Mouse (Mus musculus) spleen, adult 12 weeks (tissue): ENCODE measurements around the gene Ifi27l2a.
"Not testable (repeated sequence)": the region's sequence is repeated elsewhere in the genome, so short reads cannot be mapped to it uniquely, and the experiment has no call there.

Experiments
- DNase-seq: peaks from one replicate; pipeline ENCODE4 v3.0.0; 2022; ENCODE audit warnings: low spot score

The Ifi27l2a gene

DNA sequence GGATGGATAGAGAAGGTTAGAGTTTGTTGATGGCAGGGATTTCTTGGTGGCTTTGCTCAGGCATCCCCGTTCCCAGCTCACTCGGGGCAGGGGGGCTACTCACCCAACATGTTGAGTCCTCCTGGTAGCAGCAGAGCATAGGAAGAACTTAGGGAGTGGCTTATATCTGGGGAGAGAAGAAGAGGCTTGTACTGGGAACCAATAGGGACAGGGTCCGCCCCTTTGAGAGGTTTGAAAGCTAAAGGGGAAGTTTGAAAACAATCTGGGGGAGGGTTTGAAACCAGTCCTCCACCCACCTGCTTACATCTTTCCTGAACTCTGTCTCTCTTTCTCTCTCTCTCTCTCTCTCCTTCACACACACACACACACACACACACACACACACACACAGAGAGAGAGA lies at the start of gene Ifi27l2a:
Gene Ifi27l2a (minus strand): TSS at position 157 of the 400 bp plus-strand sequence.
- DNase-seq = no peak

DNA sequence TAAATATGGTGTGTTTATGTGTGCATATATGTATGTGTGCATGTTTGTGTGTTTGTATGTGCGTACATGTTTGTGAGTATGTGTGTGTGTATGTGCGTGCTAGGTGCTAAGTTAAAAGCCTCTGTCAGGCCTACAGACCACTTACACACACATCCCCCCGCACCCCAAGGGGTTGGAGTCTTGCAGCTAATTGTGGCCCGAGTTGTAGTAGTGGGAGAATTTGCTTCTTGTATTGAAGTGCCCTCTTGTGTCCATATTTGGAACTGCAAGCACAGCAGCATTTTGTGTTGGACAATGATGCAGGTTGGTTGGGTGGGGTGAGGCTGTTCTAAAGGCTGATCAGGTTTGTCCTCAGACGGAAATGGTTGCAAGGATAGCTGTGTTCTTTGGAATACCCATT lies 49.3 kb upstream of the Ifi27l2a start:
- DNase-seq = peak; percentile 44

DNA sequence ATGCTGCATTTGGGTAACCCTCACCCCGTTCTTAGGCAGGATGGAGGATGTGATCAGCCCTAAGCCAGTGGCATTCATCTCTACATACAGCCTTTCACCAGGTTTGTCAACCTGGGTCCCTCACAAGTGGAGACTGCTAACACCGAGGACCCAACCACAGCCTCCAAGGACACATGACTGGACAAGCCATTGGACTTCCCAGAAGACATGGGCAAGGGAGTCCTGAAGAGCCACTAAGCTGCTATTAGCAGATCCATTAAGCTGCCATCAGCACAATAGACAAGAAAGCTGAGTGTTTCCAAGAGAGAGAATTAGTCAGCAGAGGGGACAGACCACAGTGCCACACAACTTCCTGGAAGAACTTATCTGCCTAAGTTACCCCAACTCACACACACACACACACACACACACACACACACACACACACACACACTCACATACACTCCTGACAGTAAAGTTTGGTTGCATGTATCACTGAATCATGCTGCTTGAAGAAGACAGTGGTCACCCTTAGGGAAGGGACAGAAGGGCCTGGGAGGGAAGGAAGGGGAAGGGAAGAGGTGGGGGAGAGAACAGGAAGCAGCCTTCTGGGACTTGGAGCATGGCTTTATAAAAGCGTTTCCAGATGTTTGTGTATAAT lies 47.7 kb upstream of the Ifi27l2a start:
- DNase-seq = no peak

DNA sequence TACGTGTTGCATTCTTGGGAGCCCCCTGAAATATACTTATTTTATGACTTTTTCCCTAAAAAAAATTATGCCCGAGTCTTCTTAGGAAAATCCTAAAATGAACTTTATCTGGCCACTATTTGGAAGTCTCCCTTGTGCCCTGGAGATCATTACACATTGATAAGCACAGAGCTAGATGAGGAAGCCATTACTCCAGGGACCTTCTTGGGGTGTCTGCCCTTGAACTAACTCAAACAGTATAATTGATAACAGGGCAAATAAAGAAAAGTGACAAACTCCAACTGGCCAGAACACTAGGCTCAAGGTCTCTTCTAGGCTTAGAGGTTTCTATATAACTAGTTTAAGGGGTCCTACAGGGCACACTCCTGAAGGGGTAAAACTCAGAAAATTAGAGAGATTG lies 44.3 kb upstream of the Ifi27l2a start:
- no peak for DNase-seq

DNA sequence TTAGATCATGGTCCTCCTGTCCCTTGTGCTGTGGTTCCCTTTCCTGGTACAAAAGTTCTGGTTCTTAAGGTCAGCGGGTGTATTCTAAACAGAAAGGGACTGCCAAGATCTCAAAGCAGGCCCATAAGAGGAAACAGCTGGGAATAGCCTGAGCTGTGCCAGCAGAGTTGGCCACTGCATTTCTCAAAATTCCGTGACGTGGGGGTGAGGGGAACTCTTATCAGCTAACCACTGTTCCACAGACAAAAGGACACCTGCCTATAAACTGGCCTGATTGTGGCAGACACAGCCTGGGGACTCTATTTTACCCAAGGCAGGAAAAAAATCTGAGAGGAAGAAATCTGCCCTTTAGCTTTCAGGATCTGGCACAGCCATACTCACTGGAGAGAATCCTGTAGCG lies 43.8 kb upstream of the Ifi27l2a start:
- DNase-seq = no peak

DNA sequence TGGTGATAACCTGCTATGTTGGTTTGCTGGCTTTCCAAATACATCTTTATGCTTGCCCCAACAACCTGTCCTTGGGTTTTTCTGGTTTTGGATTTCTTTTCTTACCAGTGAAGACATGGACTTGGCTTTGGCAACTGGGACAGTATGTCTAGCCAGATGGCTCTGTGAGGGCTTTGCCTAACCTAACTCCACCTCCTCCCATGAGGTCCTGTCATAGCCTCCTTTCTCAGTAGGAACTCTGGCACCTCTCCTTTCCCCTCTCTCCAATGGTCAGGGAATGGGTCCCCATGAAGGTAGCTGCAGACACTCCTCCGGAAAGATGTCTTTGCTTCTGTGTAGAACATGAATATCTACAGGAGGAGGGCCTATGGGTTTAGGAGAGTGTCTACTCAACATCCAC lies 43.2 kb upstream of the Ifi27l2a start:
- no peak for DNase-seq

DNA sequence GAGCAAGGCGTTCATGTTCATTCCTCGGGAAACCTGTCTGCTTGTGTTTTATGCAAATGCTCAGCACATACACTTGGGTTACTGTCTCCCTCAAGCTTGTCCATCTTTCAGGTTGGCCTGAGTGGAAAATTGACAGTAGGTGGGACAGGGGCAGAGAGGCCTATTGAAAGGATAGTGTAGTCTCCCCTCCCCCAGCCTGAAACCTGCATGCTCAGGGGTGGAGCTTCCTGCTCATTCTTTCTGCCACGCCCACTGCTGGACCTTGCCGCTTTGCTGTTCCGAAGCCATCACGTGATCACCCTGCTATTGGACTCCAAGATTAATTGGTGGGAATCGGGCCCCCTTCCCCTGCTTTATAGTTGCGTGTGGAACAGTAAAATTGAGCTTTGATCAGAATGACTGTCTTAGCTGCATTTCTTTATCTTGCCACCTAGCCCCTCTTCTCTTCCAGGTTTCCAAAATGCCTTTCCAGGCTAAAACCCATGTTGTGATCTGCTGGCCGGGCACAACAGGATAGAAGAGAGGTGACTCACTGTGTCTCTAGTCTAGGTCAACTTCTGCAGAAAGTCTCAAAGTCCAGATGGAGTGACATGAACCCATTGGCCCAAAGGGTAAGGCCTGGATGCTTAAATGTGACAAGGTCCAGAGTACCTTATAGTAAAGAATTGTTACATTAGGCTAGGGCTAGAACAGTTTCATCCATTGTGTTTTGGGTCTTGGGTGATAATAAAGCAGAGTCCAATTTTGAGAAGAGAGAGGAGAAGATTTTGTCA lies 40.9 kb upstream of the Ifi27l2a start:
- DNase-seq = not testable (repeated sequence)

DNA sequence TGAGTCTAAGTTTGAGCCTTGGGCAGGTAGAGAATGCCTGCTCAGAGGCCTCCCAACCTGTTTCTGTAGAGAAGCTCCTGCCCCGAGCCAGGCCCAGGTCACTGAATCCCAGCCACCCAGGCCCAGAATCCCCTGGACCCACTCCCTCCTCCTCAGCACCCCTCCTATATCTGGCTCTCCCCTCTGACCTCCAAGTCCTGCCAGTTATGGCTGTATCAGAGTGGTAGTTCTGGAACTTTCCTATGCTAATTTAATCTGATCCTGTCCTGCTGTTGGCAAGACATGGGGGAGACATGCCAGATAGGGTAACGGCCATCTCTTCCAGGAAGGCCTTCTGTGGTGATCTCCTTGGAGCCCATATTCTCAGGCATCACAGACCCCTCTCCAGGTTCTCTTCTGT lies 39.3 kb upstream of the Ifi27l2a start:
- DNase-seq = no peak

DNA sequence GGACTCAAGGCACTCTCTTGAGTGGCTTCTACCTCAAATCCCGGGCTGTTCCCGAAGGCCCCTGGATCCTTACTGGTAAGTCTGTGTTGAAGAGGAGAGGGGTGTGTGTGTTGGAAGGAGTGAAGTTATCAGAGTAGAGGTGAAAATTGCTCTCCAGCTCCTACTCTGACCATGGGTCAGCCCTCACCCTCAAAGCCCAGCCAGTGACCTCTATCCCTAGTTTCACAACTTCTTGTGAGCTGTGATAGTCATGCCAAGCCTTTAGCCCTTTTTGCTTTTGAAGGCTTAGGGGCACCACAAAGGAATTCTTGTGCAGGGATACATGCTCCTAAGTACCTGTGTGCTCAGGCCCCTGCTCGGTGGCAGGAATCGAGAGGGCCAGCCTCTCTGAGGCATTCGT lies 38.2 kb upstream of the Ifi27l2a start:
- DNase-seq = no peak

DNA sequence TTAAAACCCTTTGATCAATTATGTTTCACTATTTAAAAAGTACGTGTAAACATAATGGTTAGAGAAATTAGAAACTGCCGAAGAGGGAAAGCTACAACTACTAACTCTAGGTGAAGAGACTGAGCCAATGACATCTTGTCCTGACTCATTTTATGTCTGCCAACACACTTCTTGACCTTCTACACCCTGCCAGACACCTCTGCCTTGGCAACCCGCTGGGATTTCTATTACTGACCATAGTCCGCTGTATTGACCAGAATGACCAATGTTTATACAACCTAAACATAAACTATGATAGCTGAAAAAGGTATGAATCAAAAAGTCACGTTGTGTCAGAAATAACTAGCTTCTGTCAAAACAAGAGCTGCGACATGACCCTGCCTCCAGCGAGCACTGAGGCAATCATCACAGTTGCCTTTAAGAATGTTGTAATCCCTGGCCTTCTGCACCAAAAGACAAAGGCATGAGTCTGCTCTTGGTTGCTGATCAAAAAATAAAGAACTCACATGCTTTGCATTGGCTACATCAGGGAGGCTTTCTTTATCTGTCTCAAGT lies 34.1 kb upstream of the Ifi27l2a start:
- no peak for DNase-seq

DNA sequence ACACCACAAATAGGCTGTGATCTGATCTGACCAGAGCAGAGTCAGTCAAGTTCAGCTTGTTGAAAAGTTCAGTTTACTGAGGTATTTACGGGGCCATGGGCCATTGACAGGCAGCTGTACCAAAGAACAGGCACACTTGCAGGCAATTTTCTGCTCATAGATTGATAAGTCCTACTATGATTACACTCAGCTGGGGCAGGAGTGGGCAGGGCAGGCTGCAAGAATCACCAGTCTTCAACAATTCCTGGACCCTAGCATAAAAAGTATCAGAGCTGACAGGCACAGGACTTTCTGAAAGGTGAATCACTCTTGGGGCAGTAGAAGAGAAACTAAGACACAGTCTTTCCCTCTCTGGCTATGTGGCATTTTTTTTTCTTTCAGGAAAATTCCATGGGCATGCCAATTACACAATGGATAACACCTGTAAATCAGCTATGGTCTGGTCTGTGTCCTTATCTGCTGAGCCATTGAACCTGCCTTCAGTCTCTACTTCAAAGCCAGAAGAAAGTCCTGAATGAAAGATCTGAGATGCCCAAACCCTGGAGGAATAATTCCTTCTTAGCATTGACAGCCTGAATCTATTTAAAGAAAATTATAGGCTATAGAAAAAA lies 33.4 kb upstream of the Ifi27l2a start:
- DNase-seq = no peak

DNA sequence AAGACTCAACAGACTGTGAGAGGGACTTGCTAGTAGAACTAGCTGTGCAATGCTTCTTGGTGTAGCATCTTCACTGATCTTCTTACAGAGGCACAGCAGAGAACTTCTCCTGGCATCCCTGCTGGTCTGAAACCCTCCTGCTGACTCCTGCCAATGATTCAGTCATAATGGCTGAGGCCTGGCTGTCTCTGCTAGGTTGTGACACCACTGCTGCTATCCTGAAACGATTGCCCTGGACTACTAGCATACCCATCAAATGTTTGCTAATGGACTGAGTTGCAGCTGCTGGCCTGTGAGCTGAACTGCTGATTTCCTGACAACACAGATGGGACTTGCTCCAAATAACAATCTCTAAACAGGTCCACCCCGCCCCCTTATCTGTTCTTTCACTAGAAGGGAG lies 31.0 kb upstream of the Ifi27l2a start:
- no peak for DNase-seq

DNA sequence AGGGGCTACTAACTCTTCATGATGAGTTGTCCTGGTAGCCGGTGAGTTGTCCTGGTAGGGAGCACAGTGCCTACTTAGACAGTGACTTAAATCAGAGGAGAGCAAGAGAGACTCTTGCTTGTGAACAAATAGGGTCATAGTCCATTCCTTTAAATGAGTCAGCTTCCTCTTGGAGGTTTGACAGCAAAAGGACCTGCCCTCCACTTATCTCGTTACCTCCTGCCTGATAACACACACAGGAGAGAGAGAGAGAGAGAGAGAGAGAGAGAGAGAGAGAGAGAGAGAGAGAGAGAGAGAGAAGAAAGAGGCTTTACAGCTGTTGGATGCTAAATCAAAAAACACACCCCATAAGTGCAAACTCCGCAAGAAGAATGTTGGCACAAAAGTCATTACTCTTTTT lies 13.7 kb upstream of the Ifi27l2a start, which contains the start of gene Ifi27l2b:
Gene Ifi27l2b (minus strand): TSS at position 84 of the 400 bp plus-strand sequence.
- DNase-seq = no peak

DNA sequence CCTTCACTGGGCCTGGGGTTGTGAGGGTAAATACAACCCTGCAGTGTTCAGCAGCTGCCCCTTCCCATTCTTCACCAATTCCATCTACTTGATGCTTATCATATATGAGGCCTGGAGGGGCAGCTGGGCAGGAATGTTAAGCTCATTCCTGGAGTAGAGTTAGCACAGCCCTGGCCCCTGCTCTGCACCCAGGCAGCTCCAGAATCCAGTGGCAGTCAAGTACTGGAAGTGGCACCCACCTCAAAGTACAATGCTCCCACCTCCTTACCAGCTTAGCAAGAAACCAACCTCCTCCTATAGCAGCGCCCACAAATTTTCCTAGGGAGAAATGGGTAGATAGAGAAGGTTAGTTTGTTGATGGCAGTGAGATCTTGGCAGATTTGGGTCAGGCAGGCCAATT lies 13.2 kb upstream of the Ifi27l2a start:
- not testable (repeated sequence) for DNase-seq

DNA sequence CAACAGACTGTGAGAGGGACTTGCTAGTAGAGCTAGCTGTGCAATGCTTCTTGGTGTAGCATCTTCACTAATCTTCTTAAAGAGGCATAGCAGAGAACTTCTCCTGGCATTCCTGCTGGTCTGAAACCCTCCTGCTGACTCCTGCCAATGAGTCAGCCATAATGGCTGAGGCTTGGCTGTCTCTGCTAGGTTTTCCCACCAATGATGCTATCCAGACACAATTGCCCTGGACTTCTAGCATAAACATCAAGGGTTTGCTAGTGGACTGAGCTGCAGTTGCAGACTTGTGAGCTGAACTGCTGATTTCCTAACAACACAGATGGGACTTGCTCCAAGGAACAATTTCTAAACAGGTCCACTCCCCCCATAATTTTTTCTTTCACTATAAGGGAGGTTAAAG lies 9.9 kb upstream of the Ifi27l2a start:
- no peak for DNase-seq

DNA sequence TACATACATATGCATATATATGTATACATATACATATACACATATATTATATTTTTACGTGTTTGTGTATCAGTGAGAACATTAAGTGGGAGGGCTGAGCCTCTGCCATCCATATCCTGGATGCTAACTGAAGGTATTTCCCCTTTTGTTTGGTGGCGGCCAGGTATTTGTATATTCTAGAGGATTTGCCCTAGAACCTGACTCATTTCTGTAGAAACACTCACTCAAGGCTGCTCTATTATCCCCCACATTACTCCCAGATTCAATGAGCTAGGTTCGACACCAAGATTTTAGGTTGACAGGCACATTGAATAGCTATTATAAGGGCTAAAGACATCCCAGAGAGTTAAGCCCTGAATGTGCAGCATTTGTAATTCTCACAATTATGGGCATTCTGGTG lies 1.6 kb upstream of the Ifi27l2a start:
- DNase-seq = no peak

DNA sequence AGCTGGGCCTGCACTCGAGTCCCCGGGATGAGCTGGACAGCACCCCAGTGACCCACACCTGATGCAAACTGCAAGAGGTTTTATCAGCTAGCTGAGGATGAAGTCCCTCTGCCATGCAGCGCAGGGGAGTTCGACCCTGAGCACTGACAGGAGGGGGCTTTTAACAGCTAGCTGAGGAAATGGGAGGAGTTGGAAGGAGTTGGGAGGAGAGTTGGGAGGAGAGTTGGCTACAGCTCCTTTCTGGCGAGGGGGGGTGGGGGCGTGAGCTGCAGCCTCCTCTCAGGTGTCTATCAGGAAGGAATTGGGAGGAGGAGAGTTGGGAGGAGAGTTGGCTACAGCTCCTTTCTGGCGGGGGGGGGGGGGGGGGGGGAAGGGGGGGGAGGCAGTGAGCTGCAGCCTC lies 781 bp upstream of the Ifi27l2a start:
- DNase-seq = not testable (repeated sequence)

DNA sequence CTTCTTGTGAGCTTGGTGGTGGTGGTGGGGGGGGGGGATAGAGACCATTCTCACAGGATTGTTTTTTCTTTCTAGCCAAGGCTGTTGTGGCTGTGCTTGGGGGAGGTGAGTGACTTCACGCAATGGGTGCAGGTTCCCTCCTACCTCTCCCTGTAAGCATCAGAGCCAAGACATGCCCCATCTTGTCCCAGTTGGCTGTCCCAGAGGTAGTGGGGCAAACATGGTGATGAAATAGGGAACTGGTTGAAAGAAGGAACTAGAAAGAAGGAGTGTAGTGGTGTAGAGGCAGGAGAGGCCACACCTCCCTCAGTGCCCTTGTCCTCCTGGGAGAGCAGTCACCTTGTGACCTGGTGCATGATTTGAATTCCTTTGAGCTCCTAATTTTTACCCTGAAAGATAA lies 5.9 kb downstream of the Ifi27l2a start:
- DNase-seq = no peak

DNA sequence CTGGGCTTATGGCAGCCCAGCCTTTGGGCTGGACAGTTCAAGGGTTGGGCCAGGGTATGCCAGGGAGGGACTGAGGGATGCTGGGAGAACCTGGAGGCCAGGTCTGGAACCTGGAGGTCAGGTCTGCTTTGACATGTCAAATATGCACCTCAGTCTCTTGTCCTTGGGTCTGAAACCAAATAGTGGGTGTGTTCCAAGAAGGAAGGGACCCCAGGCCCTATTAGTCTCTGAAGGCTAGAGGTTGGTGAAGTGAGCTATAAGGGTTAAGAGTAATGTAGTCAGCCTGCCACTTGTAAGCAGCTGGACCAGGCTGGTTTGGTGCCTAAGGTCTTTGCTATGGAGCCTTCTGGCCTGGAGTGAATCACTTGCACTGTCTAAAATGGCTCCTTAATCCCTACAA lies 8.6 kb downstream of the Ifi27l2a start:
- DNase-seq = no peak

DNA sequence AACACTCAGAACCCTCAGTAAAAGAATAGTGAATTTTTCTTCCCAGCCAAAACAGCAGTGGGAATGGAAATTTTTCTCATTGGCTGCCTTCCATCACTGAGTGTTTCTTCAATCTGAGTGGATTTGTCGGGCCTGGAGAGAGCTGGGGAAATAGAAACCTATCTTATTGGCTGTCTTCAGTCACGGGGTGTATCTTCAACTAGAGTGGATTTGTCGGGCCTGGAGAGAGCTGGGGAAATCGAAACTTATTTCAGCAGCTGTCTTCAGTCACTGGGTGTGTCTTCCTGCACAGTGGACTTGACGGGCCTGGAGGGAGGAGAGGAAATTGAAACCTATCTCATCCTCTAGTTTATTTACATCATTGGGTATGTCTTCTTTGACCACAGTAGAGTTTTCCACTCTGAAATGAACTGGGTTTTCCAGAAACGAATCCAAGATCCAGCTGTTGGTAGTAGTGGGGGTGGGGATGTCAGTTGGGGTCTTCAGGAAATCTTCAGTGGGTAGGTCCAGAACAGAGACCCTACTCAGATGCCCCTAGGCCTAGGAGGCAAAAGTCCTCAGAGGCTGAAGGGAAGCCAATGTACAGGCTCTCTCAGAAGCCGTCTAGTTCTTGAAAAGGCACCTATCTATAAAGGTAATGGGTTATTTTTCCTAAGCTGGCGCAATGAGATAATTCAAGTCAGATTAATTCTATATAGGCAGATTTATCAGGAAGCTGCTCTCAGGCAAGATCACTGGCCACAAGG lies 9.3 kb downstream of the Ifi27l2a start, which contains the start of gene Ifi27:
Gene Ifi27 (plus strand): TSS at position 226 of the 746 bp plus-strand sequence.
- peak; percentile 58 for DNase-seq

DNA sequence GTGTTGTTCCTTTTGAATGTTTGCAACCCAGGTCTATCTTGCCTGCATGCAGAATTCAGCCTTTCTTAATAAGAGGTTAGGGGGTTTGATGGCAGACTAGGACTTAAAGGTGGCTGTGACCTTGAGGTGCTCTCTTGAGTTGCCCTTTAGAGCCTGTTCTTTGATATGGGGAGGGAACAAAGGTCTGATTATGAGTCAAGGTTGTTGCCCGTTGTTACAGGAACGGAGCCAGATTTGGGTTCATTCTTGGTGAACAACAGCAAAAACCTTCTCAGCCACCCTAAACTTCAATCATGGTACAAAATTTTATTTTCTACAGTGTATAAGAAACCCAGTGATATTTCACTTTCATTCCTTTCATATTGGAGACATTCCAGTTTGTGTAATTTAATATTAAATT lies 10.1 kb downstream of the Ifi27l2a start:
- DNase-seq = no peak

DNA sequence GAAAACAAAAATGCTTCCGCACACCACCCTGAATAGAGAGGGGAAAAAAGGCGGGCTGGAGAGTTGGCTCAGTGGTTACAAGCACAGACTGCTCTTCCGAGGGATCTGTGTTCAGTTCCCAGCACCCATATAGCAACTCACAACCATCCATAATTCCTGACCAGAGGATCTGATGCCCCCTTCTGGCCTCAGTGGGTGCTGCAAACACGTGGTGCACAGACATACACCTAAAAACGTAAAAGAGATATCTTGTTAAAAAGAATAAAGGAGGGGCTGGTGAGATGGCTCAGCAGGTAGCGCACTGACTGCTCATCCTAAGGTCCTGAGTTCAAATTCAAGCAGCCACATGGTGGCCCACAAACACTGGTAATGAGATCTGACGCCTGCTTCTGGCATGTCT lies 16.8 kb downstream of the Ifi27l2a start:
- DNase-seq = no peak
